Comparison of ENCODE assay signal across 19 mouse cellular contexts in genomic region chr3:152040751-152041150, GRCm38 (mm10).
"Had no signal": no experiment of that assay in that cellular context is flagged by ENCODE, and none has a peak within 500 bp of the region (broad histone marks: within the 10 kb centered on the region; RNA-seq: fewer than 3 reads in every experiment).

No protein-coding gene starts in this region.

- H3K36me3 ChIP-seq: lung, embryonic 15.5 days; midbrain, embryonic 13.5 days; midbrain, embryonic 15.5 days; neural tube, embryonic 13.5 days; neural tube, embryonic 15.5 days; stomach, embryonic 15.5 days had no signal

- ATAC-seq: liver, postnatal 0 days; lung, postnatal 0 days; midbrain, embryonic 13.5 days; midbrain, embryonic 15.5 days had no signal

- H3K9me3 ChIP-seq: lung, embryonic 15.5 days; megakaryocyte, embryonic 14.5 days; midbrain, embryonic 13.5 days; midbrain, embryonic 15.5 days; neural tube, embryonic 13.5 days; neural tube, embryonic 15.5 days; stomach, embryonic 15.5 days had no signal

- H3K27ac ChIP-seq: lung, embryonic 15.5 days; macrophage; midbrain, embryonic 13.5 days; midbrain, embryonic 15.5 days; neural tube, embryonic 13.5 days; neural tube, embryonic 15.5 days; stomach, embryonic 15.5 days; stomach, postnatal 0 days had no signal

- DNase-seq: liver, postnatal 0 days; lung, adult 2 months; lung, postnatal 14 days; lung, postnatal 36 days; right cerebral cortex, postnatal 14 days; thymus, adult 2 months; thymus, postnatal 25 days; thymus, postnatal 4 days had no signal

- H3K4me3 ChIP-seq: lung, embryonic 15.5 days; megakaryocyte, embryonic 14.5 days; midbrain, embryonic 13.5 days; midbrain, embryonic 15.5 days; myocyte; neural tube, embryonic 13.5 days; neural tube, embryonic 15.5 days; stomach, embryonic 15.5 days had no signal

- H3K4me1 ChIP-seq: lung, embryonic 15.5 days; megakaryocyte, embryonic 14.5 days; midbrain, embryonic 13.5 days; midbrain, embryonic 15.5 days; neural tube, embryonic 13.5 days; neural tube, embryonic 15.5 days; stomach, embryonic 15.5 days had no signal

- H3K27me3 ChIP-seq: lung, embryonic 15.5 days; megakaryocyte, embryonic 14.5 days; midbrain, embryonic 13.5 days; midbrain, embryonic 15.5 days; neural tube, embryonic 13.5 days; neural tube, embryonic 15.5 days; stomach, embryonic 15.5 days had no signal
